Mouse (Mus musculus) liver, embryonic 11.5 days (tissue): ENCODE results near the gene Grik1. TPM values are rescaled to one million over a fixed set of nuclear protein-coding genes. Genes with fewer than 3 reads are reported as not detected.

Experiments used
- ATAC-seq: fragments of 200-750 bp; cut with Nextera tagmentation; replicated peaks from 2 replicates; pipeline ENCODE4 v1.8.0; 2017; ENCODE audit warnings: moderate number of reproducible peaks, mild to moderate bottlenecking, moderate TSS enrichment, moderate library complexity; ENCODE audit not compliant: low FRiP score
- DNase-seq: peaks from one replicate; pipeline ENCODE4 v3.0.0-alpha.2; 2017; ENCODE audit warnings: low spot score
- H3K27ac ChIP-seq: fragments of 300-500 bp; sonication (generic); 2 replicates; pipeline ENCODE4 v1.5.1; 2014; ENCODE audit warnings: mild to moderate bottlenecking, low read depth, low read length, control low read depth
- H3K27me3 ChIP-seq: fragments of 300-500 bp; sonication (generic); replicated peaks from 2 replicates; pipeline ENCODE4 v1.6.1; 2014; ENCODE audit warnings: low read length, mixed read lengths; ENCODE audit not compliant: control insufficient read depth, insufficient read depth
- H3K36me3 ChIP-seq: fragments of 300-500 bp; sonication (generic); 2 replicates; pipeline ENCODE4 v1.6.1; 2014; ENCODE audit warnings: mild to moderate bottlenecking, low read length, moderate library complexity, mixed read lengths; ENCODE audit not compliant: control insufficient read depth, insufficient read depth
- H3K4me1 ChIP-seq: fragments of 300-500 bp; sonication (generic); replicated peaks from 2 replicates; pipeline ENCODE4 v1.6.1; 2014; ENCODE audit warnings: low read length, mixed read lengths; ENCODE audit not compliant: control insufficient read depth, insufficient read depth
- H3K4me2 ChIP-seq: fragments of 300-500 bp; sonication (generic); 2 replicates; pipeline ENCODE4 v1.6.1; 2014; ENCODE audit warnings: mild to moderate bottlenecking, control low read depth, moderate library complexity
- H3K4me3 ChIP-seq: fragments of 300-500 bp; sonication (generic); 2 replicates; pipeline ENCODE4 v1.5.1; 2014; ENCODE audit warnings: low read depth, low read length, control low read depth
- H3K9ac ChIP-seq: fragments of 300-500 bp; sonication (generic); 2 replicates; pipeline ENCODE4 v1.6.1; 2014; ENCODE audit warnings: low read depth, low read length, control low read depth
- H3K9me3 ChIP-seq: fragments of 300-500 bp; sonication (generic); 2 replicates; pipeline ENCODE4 v1.6.1; 2016; ENCODE audit warnings: low read length, inconsistent platforms, mixed read lengths; ENCODE audit not compliant: control insufficient read depth
- WGBS: fragments of 180-500 bp; shearing (Covaris S2); extraction: QIAGEN DNeasy Blood & Tissue Kit; methylation state at CpG from one replicate; pipeline ENCODE4 v1.1.7; 2014; 5-methylcytosine and 5-hydroxymethylcytosine counted together
- polyA plus RNA-seq: library from polyadenylated mRNA; unstranded; fragments of >200 nt; fragmentation: Nextera tagmentation; extraction: Ambion mirVana; gene quantifications from 2 replicates; pipeline ENCODE4 v1.2.1, GENCODE M21; 2014

Grik1 gene
- polyA plus RNA-seq, 1 experiment from 2014 or later: 0.33 TPM

- Histone ChIP-seq H3K4me1 (no peaks in the 10 kb centered on the region), H3K4me2 (no peak overlapping the region), H3K27ac (no peak overlapping the region), H3K9me3 (no peaks in the 10 kb centered on the region), H3K4me3 (no peak overlapping the region), H3K36me3 (no peaks in the 10 kb centered on the region), H3K9ac (no peak overlapping the region), H3K27me3 (no peaks in the 10 kb centered on the region)
- WGBS: 82% methylated on average over 3 of the region's 3 CpGs
- DNase-seq (no peak), ATAC-seq (no peak)
These were observed 42.5 kb downstream of the Grik1 start for GRCm38 (mm10) chr16:88247586-88247985.

GRCm38 (mm10) chr16:88244658-88245057 lies 45.4 kb downstream of the Grik1 start:
- 78% methylated on average over 4 of the region's 4 CpGs for WGBS
- no peak for ATAC-seq

GRCm38 (mm10) chr16:88225616-88226015 lies 64.4 kb downstream of the Grik1 start:
- Histone ChIP-seq H3K27me3 (no peaks in the 10 kb centered on the region), H3K4me1 (no peaks in the 10 kb centered on the region), H3K4me2 (no peak overlapping the region), H3K9ac (no peak overlapping the region), H3K4me3 (no peak overlapping the region), H3K27ac (no peak overlapping the region), H3K36me3 (no peaks in the 10 kb centered on the region), H3K9me3 (no peaks in the 10 kb centered on the region)
- DNase-seq (no peak), ATAC-seq (no peak)
- 46% methylated on average over 16 of the region's 16 CpGs for WGBS

More at GRCm38 (mm10) chr16:88244658-88245057, 45.4 kb downstream of the Grik1 start:
- Histone ChIP-seq H3K4me1 (no peaks in the 10 kb centered on the region), H3K27ac (no peak overlapping the region), H3K9ac (no peak overlapping the region), H3K9me3 (no peaks in the 10 kb centered on the region), H3K4me2 (no peak overlapping the region), H3K27me3 (no peaks in the 10 kb centered on the region), H3K36me3 (no peaks in the 10 kb centered on the region), H3K4me3 (no peak overlapping the region)
- DNase-seq: no peak

- Histone ChIP-seq H3K36me3 (no peaks in the 10 kb centered on the region), H3K9ac (no peak overlapping the region), H3K9me3 (no peaks in the 10 kb centered on the region), H3K27me3 (no peaks in the 10 kb centered on the region), H3K4me2 (no peak overlapping the region), H3K4me3 (no peak overlapping the region), H3K27ac (no peak overlapping the region), H3K4me1 (no peaks in the 10 kb centered on the region)
- WGBS: 57% methylated on average over 3 of the region's 3 CpGs
- DNase-seq (no peak), ATAC-seq (no peak)
These were observed 68.1 kb downstream of the Grik1 start for GRCm38 (mm10) chr16:88221932-88222331.

- Histone ChIP-seq H3K4me1 (no peaks in the 10 kb centered on the region), H3K36me3 (no peaks in the 10 kb centered on the region), H3K4me3 (no peak overlapping the region), H3K9ac (no peak overlapping the region), H3K27ac (no peak overlapping the region), H3K4me2 (no peak overlapping the region), H3K9me3 (no peaks in the 10 kb centered on the region), H3K27me3 (no peaks in the 10 kb centered on the region)
- 48% methylated on average over 5 of the region's 5 CpGs for WGBS
- ATAC-seq: no peak
- DNase-seq: no peak
These were observed 77.5 kb downstream of the Grik1 start for GRCm38 (mm10) chr16:88212531-88212930.

- DNase-seq (no peak), ATAC-seq (no peak)
- H3K9me3 ChIP-seq: no peaks in the 10 kb centered on the region
- H3K27ac ChIP-seq: no peak overlapping the region
- H3K36me3 ChIP-seq: no peaks in the 10 kb centered on the region
- no peak overlapping the region for H3K9ac ChIP-seq
- WGBS: 61% methylated on average over 8 of the region's 8 CpGs
- H3K4me1 ChIP-seq: no peaks in the 10 kb centered on the region
- no peaks in the 10 kb centered on the region for H3K27me3 ChIP-seq
- no peak overlapping the region for H3K4me3 ChIP-seq
- H3K4me2 ChIP-seq: no peak overlapping the region
These were observed 78.2 kb downstream of the Grik1 start for GRCm38 (mm10) chr16:88211852-88212251.

- Histone ChIP-seq H3K27ac (no peak overlapping the region), H3K27me3 (no peaks in the 10 kb centered on the region), H3K36me3 (no peaks in the 10 kb centered on the region), H3K9me3 (no peaks in the 10 kb centered on the region), H3K9ac (no peak overlapping the region), H3K4me2 (no peak overlapping the region), H3K4me3 (no peak overlapping the region), H3K4me1 (no peaks in the 10 kb centered on the region)
- ATAC-seq (peak; percentile 18; the same call in 1 of the 2 replicates), DNase-seq (peak; percentile 35)
- 8% methylated on average over 5 of the region's 5 CpGs for WGBS
These were observed 85.7 kb downstream of the Grik1 start for GRCm38 (mm10) chr16:88204400-88204799.

GRCm38 (mm10) chr16:88203985-88204384 lies 86.1 kb downstream of the Grik1 start:
- no peaks in the 10 kb centered on the region for H3K4me1 ChIP-seq
- DNase-seq: no peak
- no peak overlapping the region for H3K4me2 ChIP-seq
- no peak overlapping the region for H3K9ac ChIP-seq
- no peak overlapping the region for H3K27ac ChIP-seq
- no peaks in the 10 kb centered on the region for H3K9me3 ChIP-seq
- WGBS: 78% methylated on average over 6 of the region's 6 CpGs
- H3K36me3 ChIP-seq: no peaks in the 10 kb centered on the region
- H3K27me3 ChIP-seq: no peaks in the 10 kb centered on the region
- no peak for ATAC-seq
- H3K4me3 ChIP-seq: no peak overlapping the region

GRCm38 (mm10) chr16:88187433-88188037 lies 102.5 kb downstream of the Grik1 start:
- Histone ChIP-seq H3K4me3 (no peak overlapping the region), H3K4me2 (no peak overlapping the region), H3K4me1 (no peaks in the 10 kb centered on the region), H3K9me3 (no peaks in the 10 kb centered on the region), H3K27ac (no peak overlapping the region), H3K27me3 (no peaks in the 10 kb centered on the region), H3K9ac (no peak overlapping the region), H3K36me3 (no peaks in the 10 kb centered on the region)
- 78% methylated on average over 6 of the region's 6 CpGs for WGBS
- DNase-seq (no peak), ATAC-seq (no peak)
